Mouse (Mus musculus) embryonic stem cell, embryonic (primary cell): Measurements from ENCODE around the gene Mettl27.

ENCODE experiments used
- CTCF ChIA-PET, 4 experiments: fragments of 300-600 bp in 2 of 4; fragments of 350-600 bp in 2 of 4; sonication (Branson Sonifier 250); formaldehyde crosslinking; loops; one replicate each; lab custom pipeline; 2022; ENCODE audit warnings: inconsistent platforms in 2 of 4; lab: Charles Lee
- POLR2A ChIA-PET, 4 experiments: fragments of 300-600 bp in 2 of 4; fragments of 350-600 bp in 2 of 4; sonication (Branson Sonifier 250); formaldehyde crosslinking; loops; one replicate each; lab custom pipeline; 2022; ENCODE audit warnings: antibody characterized with exemption in 4 of 4, inconsistent platforms in 1 of 4; lab: Charles Lee

Mettl27 gene

GRCm38 (mm10) chr5:134913352-134913751 lies 18.8 kb upstream of the Mettl27 start:
- ChIA-PET POLR2A (interaction anchor here in 3 of 4 experiments (0.7 to 2.6 kb wide), 6 partner anchors 14 to 96 kb away, joined by 4 to 8 read pairs (median 5); partner anchors contain the start of genes Abhd11 (in 1 of the 3), Cldn4 (in 1 of the 3) and Mettl27 (in 1 of the 3)), CTCF (interaction anchor here in 2 of 4 experiments (1.0 to 8.9 kb wide), 6 partner anchors 53 to 109 kb away, joined by 3 to 55 read pairs (median 4); partner anchors contain the start of gene Abhd11 (in 1 of the 2))

- POLR2A ChIA-PET = interaction anchor here in 2 of 4 experiments (1.1 to 2.6 kb wide), 5 partner anchors 13 to 95 kb away, joined by 4 to 8 read pairs (median 5); partner anchors contain the start of genes Abhd11 (in 1 of the 2) and Cldn4 (in 1 of the 2)
- CTCF ChIA-PET = interaction anchor here in 2 of 4 experiments (1.0 to 8.9 kb wide), 4 partner anchors 52 to 109 kb away, joined by 3 to 55 read pairs (median 4); no protein-coding TSS in a partner anchor
These were observed 18.4 kb upstream of the Mettl27 start for GRCm38 (mm10) chr5:134913753-134914152.

GRCm38 (mm10) chr5:134914510-134914909 lies 17.7 kb upstream of the Mettl27 start:
- ChIA-PET POLR2A (interaction anchor here in 3 of 4 experiments (0.6 to 2.4 kb wide), 9 partner anchors 15 to 109 kb away, joined by 3 to 7 read pairs (median 4); partner anchors contain the start of genes Abhd11 (in 2 of the 3) and Cldn4 (in 1 of the 3)), CTCF (interaction anchor here in 2 of 4 experiments (1.0 to 8.9 kb wide), 3 partner anchors 51 to 110 kb away, joined by 3 to 55 read pairs (median 5); no protein-coding TSS in a partner anchor)

GRCm38 (mm10) chr5:134915311-134915710 lies 16.9 kb upstream of the Mettl27 start, which contains the start of gene Cldn13:
TSS of gene Cldn13 (minus strand) at chr5:134915526.
- CTCF ChIA-PET = interaction anchor here (0.5 to 8.9 kb wide), 8 partner anchors 8 to 203 kb away, joined by 3 to 55 read pairs (median 8); no protein-coding TSS in a partner anchor
- POLR2A ChIA-PET = interaction anchor here (0.5 to 2.5 kb wide), 15 partner anchors 8 to 135 kb away, joined by 3 to 9 read pairs (median 4); partner anchors contain the start of genes Abhd11 (in 2 of the 4), Cldn4 (in 2 of the 4) and Mettl27 (in 1 of the 4)

- CTCF ChIA-PET = interaction anchor here (1.0 to 8.9 kb wide), 17 partner anchors 11 to 249 kb away, joined by 3 to 55 read pairs (median 7); partner anchors contain the start of genes Mettl27 (in 3 of the 4), Cldn3 (in 1 of the 4), Stx1a (in 1 of the 4) and Tmem270 (in 1 of the 4)
- POLR2A ChIA-PET = interaction anchor here in 3 of 4 experiments (0.6 to 8.8 kb wide), 21 partner anchors 9 to 91 kb away, joined by 3 to 56 read pairs (median 9); partner anchors contain the start of genes Abhd11 (in 2 of the 3), Cldn4 (in 2 of the 3), Mettl27 (in 2 of the 3) and Cldn3 (in 1 of the 3)
These were observed 13.9 kb upstream of the Mettl27 start for GRCm38 (mm10) chr5:134918071-134918832.

- POLR2A ChIA-PET = interaction anchor here in 3 of 4 experiments (0.7 to 8.8 kb wide), 37 partner anchors 8 to 183 kb away, joined by 3 to 56 read pairs (median 5); partner anchors contain the start of genes Cldn4 (in 3 of the 3), Abhd11 (in 2 of the 3), Cldn3 (in 2 of the 3) and Mettl27 (in 2 of the 3)
- CTCF ChIA-PET = interaction anchor here (0.8 to 8.9 kb wide), 22 partner anchors 12 to 250 kb away, joined by 3 to 55 read pairs (median 6); partner anchors contain the start of genes Mettl27 (in 2 of the 4), Abhd11 (in 1 of the 4), Cldn3 (in 1 of the 4) and Cldn4 (in 1 of the 4)
These were observed 13.1 kb upstream of the Mettl27 start for GRCm38 (mm10) chr5:134919097-134919496.

- POLR2A ChIA-PET = interaction anchor here (0.6 to 8.8 kb wide), 32 partner anchors 7 to 430 kb away, joined by 3 to 56 read pairs (median 4); partner anchors contain the start of genes Cldn4 (in 3 of the 4), Abhd11 (in 2 of the 4), Cldn3 (in 1 of the 4) and Fkbp6 (in 1 of the 4)
These were observed 12.0 kb upstream of the Mettl27 start for GRCm38 (mm10) chr5:134920106-134920687.

GRCm38 (mm10) chr5:134921106-134921505 lies 11.1 kb upstream of the Mettl27 start:
- POLR2A ChIA-PET = interaction anchor here in 3 of 4 experiments (0.6 to 8.8 kb wide), 16 partner anchors 10 to 88 kb away, joined by 3 to 56 read pairs (median 5); partner anchors contain the start of genes Abhd11 (in 2 of the 3), Cldn4 (in 2 of the 3) and Mettl27 (in 1 of the 3)
- CTCF ChIA-PET = interaction anchor here (0.7 to 6.1 kb wide), 6 partner anchors 10 to 45 kb away, joined by 3 to 37 read pairs (median 8); partner anchors contain the start of gene Tmem270 (in 1 of the 4)

More at GRCm38 (mm10) chr5:134920106-134920687, 12.0 kb upstream of the Mettl27 start:
- CTCF ChIA-PET = interaction anchor here (0.5 to 8.9 kb wide), 24 partner anchors 9 to 958 kb away, joined by 3 to 55 read pairs (median 4); partner anchors contain the start of genes Mettl27 (in 2 of the 4), Abhd11 (in 1 of the 4), Cldn3 (in 1 of the 4) and Stx1a (in 1 of the 4)

GRCm38 (mm10) chr5:134923141-134923540 lies 9.0 kb upstream of the Mettl27 start:
- CTCF ChIA-PET = interaction anchor here in 1 of 4 experiments (0.6 to 6.1 kb wide), 3 partner anchors 16 to 155 kb away, joined by 5 to 35 read pairs (median 22); partner anchors contain the start of genes Tmem270 and Vps37d
- POLR2A ChIA-PET = interaction anchor here in 2 of 4 experiments (1.2 to 25.0 kb wide), 8 partner anchors 9 to 36 kb away, joined by 3 to 1092 read pairs (median 34); partner anchors contain the start of genes Cldn4 (in 2 of the 2) and Mettl27 (in 2 of the 2)

- CTCF ChIA-PET = interaction anchor here (0.5 to 4.5 kb wide), 9 partner anchors 20 to 623 kb away, joined by 3 to 29 read pairs (median 4); no protein-coding TSS in a partner anchor
These were observed 5.4 kb upstream of the Mettl27 start for GRCm38 (mm10) chr5:134926726-134927125.

GRCm38 (mm10) chr5:134929988-134930387 lies 2.2 kb upstream of the Mettl27 start:
- ChIA-PET CTCF (interaction anchor here (1.0 to 4.5 kb wide), 5 partner anchors 23 to 36 kb away, joined by 3 to 29 read pairs (median 5); partner anchors contain the start of gene Tmem270 (in 1 of the 4)), POLR2A (interaction anchor here (0.6 to 25.0 kb wide), 18 partner anchors 7 to 148 kb away, joined by 3 to 1092 read pairs (median 5); partner anchors contain the start of genes Abhd11 (in 2 of the 4), Cldn4 (in 2 of the 4) and Vps37d (in 1 of the 4))

More at GRCm38 (mm10) chr5:134926726-134927125, 5.4 kb upstream of the Mettl27 start:
- POLR2A ChIA-PET = interaction anchor here (0.5 to 25.0 kb wide), 26 partner anchors 8 to 473 kb away, joined by 3 to 1092 read pairs (median 6); partner anchors contain the start of genes Cldn4 (in 4 of the 4), Abhd11 (in 2 of the 4) and Cldn3 (in 2 of the 4)

- ChIA-PET CTCF (interaction anchor here (0.5 to 8.2 kb wide), 53 partner anchors 9 to 536 kb away, joined by 3 to 161 read pairs (median 5); partner anchors contain the start of genes Abhd11 (in 2 of the 4), Cldn3 (in 1 of the 4), Cldn4 (in 1 of the 4) and Tmem270 (in 1 of the 4)), POLR2A (interaction anchor here (0.6 to 25.0 kb wide), 52 partner anchors 9 to 749 kb away, joined by 3 to 1092 read pairs (median 5); partner anchors contain the start of genes Cldn4 (in 4 of the 4), Abhd11 (in 3 of the 4), Cldn3 (in 3 of the 4) and Cldn13 (in 2 of the 4))
These were observed 722 bp downstream of the Mettl27 start for GRCm38 (mm10) chr5:134932903-134933276.

GRCm38 (mm10) chr5:134933281-134933680 lies 1.1 kb downstream of the Mettl27 start:
- CTCF ChIA-PET = interaction anchor here (0.5 to 8.2 kb wide), 49 partner anchors 8 to 1905 kb away, joined by 3 to 161 read pairs (median 5); partner anchors contain the start of genes Abhd11 (in 2 of the 4), Cldn3 (in 1 of the 4), Cldn4 (in 1 of the 4) and Tmem270 (in 1 of the 4)
- POLR2A ChIA-PET = interaction anchor here (0.6 to 25.0 kb wide), 56 partner anchors 8 to 749 kb away, joined by 3 to 1092 read pairs (median 5); partner anchors contain the start of genes Cldn4 (in 4 of the 4), Abhd11 (in 3 of the 4), Cldn3 (in 3 of the 4) and Cldn13 (in 2 of the 4)

- ChIA-PET POLR2A (interaction anchor here (0.5 to 25.0 kb wide), 38 partner anchors 8 to 1898 kb away, joined by 3 to 1092 read pairs (median 6); partner anchors contain the start of genes Abhd11 (in 3 of the 4), Cldn3 (in 3 of the 4), Cldn4 (in 3 of the 4) and Cldn13 (in 2 of the 4)), CTCF (interaction anchor here (0.5 to 8.2 kb wide), 31 partner anchors 8 to 1905 kb away, joined by 3 to 161 read pairs (median 10); partner anchors contain the start of genes Abhd11 (in 2 of the 4), Cldn3 (in 1 of the 4), Cldn4 (in 1 of the 4) and Tmem270 (in 1 of the 4))
These were observed 1.5 kb downstream of the Mettl27 start for GRCm38 (mm10) chr5:134933686-134934085.

GRCm38 (mm10) chr5:134934666-134935065 lies 2.5 kb downstream of the Mettl27 start:
- ChIA-PET POLR2A (interaction anchor here in 3 of 4 experiments (1.4 to 25.0 kb wide), 16 partner anchors 7 to 75 kb away, joined by 3 to 1092 read pairs (median 33); partner anchors contain the start of genes Abhd11 (in 3 of the 3), Cldn4 (in 3 of the 3) and Cldn3 (in 1 of the 3)), CTCF (interaction anchor here (0.6 to 8.2 kb wide), 10 partner anchors 27 to 701 kb away, joined by 3 to 161 read pairs (median 34); partner anchors contain the start of gene Tmem270 (in 1 of the 4))
